Mouse (Mus musculus): ENCODE data around the gene Primpol.
"Not testable (repeated sequence)": the region's sequence is repeated elsewhere in the genome, so short reads cannot be mapped to it uniquely, and the experiment has no call there.

Gene Primpol

GRCm38 (mm10) chr8:46603587-46603986 lies 13.4 kb downstream of the Primpol start:
- in situ Hi-C loops (cut with MboI, MseI), result loop anchor here (10.0 kb wide), 1 partner anchor 829 kb away; no protein-coding TSS in a partner anchor

GRCm38 (mm10) chr8:46600959-46601707 lies 15.9 kb downstream of the Primpol start:
- in situ Hi-C loops (cut with MboI, MseI), result loop anchor here (10.0 kb wide), 1 partner anchor 826 kb away; no protein-coding TSS in a partner anchor

GRCm38 (mm10) chr8:46599314-46599904 lies 17.6 kb downstream of the Primpol start:
- in situ Hi-C loops (cut with MboI, MseI), result no loop called here

- in situ Hi-C loops (cut with MboI, MseI), result no loop called here
These were observed 18.3 kb downstream of the Primpol start for GRCm38 (mm10) chr8:46598753-46599152.

GRCm38 (mm10) chr8:46598114-46598513 lies 18.9 kb downstream of the Primpol start:
- in situ Hi-C loops (cut with MboI, MseI), result no loop called here

GRCm38 (mm10) chr8:46597411-46597810 lies 19.6 kb downstream of the Primpol start:
- in situ Hi-C loops (cut with MboI, MseI), result no loop called here

GRCm38 (mm10) chr8:46596530-46596929 lies 20.5 kb downstream of the Primpol start:
- in situ Hi-C loops (cut with MboI, MseI), result no loop called here

GRCm38 (mm10) chr8:46595593-46595992 lies 21.4 kb downstream of the Primpol start:
- in situ Hi-C loops (cut with MboI, MseI), result no loop called here

- in situ Hi-C loops (cut with MboI, MseI), result no loop called here
These were observed 23.2 kb downstream of the Primpol start for GRCm38 (mm10) chr8:46593772-46594171.

GRCm38 (mm10) chr8:46593067-46593466 lies 23.9 kb downstream of the Primpol start:
- in situ Hi-C loops (cut with MboI, MseI), result no loop called here

- in situ Hi-C loops (cut with MboI, MseI), result no loop called here
These were observed 28.3 kb downstream of the Primpol start for GRCm38 (mm10) chr8:46588663-46589062.

- in situ Hi-C loops (cut with MboI, MseI), result no loop called here
These were observed 29.1 kb downstream of the Primpol start for GRCm38 (mm10) chr8:46587911-46588310.

GRCm38 (mm10) chr8:46585576-46585975 lies 31.4 kb downstream of the Primpol start:
- in situ Hi-C loops (cut with MboI, MseI), result no loop called here

- in situ Hi-C loops (cut with MboI, MseI), result not testable (repeated sequence)
These were observed 32.7 kb downstream of the Primpol start for GRCm38 (mm10) chr8:46584328-46584727.

GRCm38 (mm10) chr8:46578794-46579193 lies 38.2 kb downstream of the Primpol start:
- in situ Hi-C loops (cut with MboI, MseI), result no loop called here

- in situ Hi-C loops (cut with MboI, MseI), result no loop called here
These were observed 43.0 kb downstream of the Primpol start for GRCm38 (mm10) chr8:46573964-46574363.

- in situ Hi-C loops (cut with MboI, MseI), result no loop called here
These were observed 43.6 kb downstream of the Primpol start for GRCm38 (mm10) chr8:46573446-46573845.

GRCm38 (mm10) chr8:46570673-46571072 lies 46.3 kb downstream of the Primpol start:
- in situ Hi-C loops (cut with MboI, MseI), result no loop called here

- in situ Hi-C loops (cut with MboI, MseI), result no loop called here
These were observed 47.2 kb downstream of the Primpol start for GRCm38 (mm10) chr8:46569659-46570441.

GRCm38 (mm10) chr8:46568942-46569341 lies 48.1 kb downstream of the Primpol start:
- in situ Hi-C loops (cut with MboI, MseI), result no loop called here

- in situ Hi-C loops (cut with MboI, MseI), result no loop called here
These were observed 49.1 kb downstream of the Primpol start for GRCm38 (mm10) chr8:46567946-46568345.

GRCm38 (mm10) chr8:46566914-46567529 lies 50.0 kb downstream of the Primpol start:
- in situ Hi-C loops (cut with MboI, MseI), result no loop called here
